Mouse (Mus musculus) E14TG2a.4 (cell line): Measurements from ENCODE around the gene Hist1h3d.
"Not testable (repeated sequence)": the region's sequence is repeated elsewhere in the genome, so short reads cannot be mapped to it uniquely, and the experiment has no call there.

Experiments used
- H3K27me3 ChIP-seq: 2 replicates; pipeline ENCODE4 v1.6.1; 2014; ENCODE audit warnings: low read length, control low read depth; ENCODE audit not compliant: insufficient read depth
- H3K36me3 ChIP-seq: 2 replicates; pipeline ENCODE4 v1.6.1; 2014; ENCODE audit warnings: low read length, control low read depth; ENCODE audit not compliant: insufficient read depth
- H3K4me1 ChIP-seq: replicated peaks from 2 replicates; pipeline ENCODE4 v1.6.1; 2014; ENCODE audit warnings: low read depth, low read length, control low read depth
- H3K4me3 ChIP-seq: replicated peaks from 2 replicates; pipeline ENCODE4 v1.5.1; 2014; ENCODE audit warnings: mild to moderate bottlenecking, low read length
- H3K9me3 ChIP-seq: 2 replicates; pipeline ENCODE4 v1.6.1; 2014; ENCODE audit warnings: low read length, control low read depth
- CTCF ChIP-seq: conservative IDR thresholded peaks from 2 replicates; pipeline ENCODE4 v1.5.1; 2014; ENCODE audit warnings: low read length
- NANOG ChIP-seq: IDR thresholded peaks from 2 replicates; pipeline ENCODE4 v1.6.1; 2014; ENCODE audit warnings: borderline replicate concordance, low read length, mixed read lengths
- POU5F1 ChIP-seq: IDR thresholded peaks from 2 replicates; pipeline ENCODE4 v1.6.1; 2014; ENCODE audit warnings: low read length, borderline replicate concordance

The Hist1h3d gene

GRCm38 (mm10) chr13:23541497-23541896, 34.1 kb upstream of the Hist1h3d start:
- H3K4me3 ChIP-seq, result no peak overlapping the region
- no peaks in the 10 kb centered on the region; the same call in 1 of the 2 replicates for H3K36me3 ChIP-seq
- H3K9me3 ChIP-seq, result no peaks in the 10 kb centered on the region
- TF ChIP-seq CTCF (no peak), POU5F1 (no peak), NANOG (no peak)
- no peaks in the 10 kb centered on the region for H3K27me3 ChIP-seq
- H3K4me1 ChIP-seq, result peaks cover 29% of the 10 kb centered on the region

- H3K36me3 ChIP-seq, H3K27me3 ChIP-seq, H3K9me3 ChIP-seq: not testable (repeated sequence)
- H3K4me1 ChIP-seq, result peaks cover 26% of the 10 kb centered on the region
- H3K4me3 ChIP-seq, result peak overlapping the region; percentile 74
Observed at GRCm38 (mm10) chr13:23542225-23542980, 33.2 kb upstream of the Hist1h3d start.

GRCm38 (mm10) chr13:23542999-23543607, 32.5 kb upstream of the Hist1h3d start, which contains the start of gene Hist1h2bh:
Hist1h2bh (minus strand) TSS chr13:23543392.
- not testable (repeated sequence) for H3K36me3 ChIP-seq, H3K9me3 ChIP-seq, H3K27me3 ChIP-seq
- peaks cover 21% of the 10 kb centered on the region for H3K4me1 ChIP-seq
- H3K4me3 ChIP-seq, result peak within 1 kb of the TSS; percentile 74

GRCm38 (mm10) chr13:23543965-23544786, 31.4 kb upstream of the Hist1h3d start, which contains the start of gene Hist1h3f:
Hist1h3f (plus strand) TSS chr13:23544052.
- TF ChIP-seq NANOG (no peak), CTCF (no peak), POU5F1 (no peak)

GRCm38 (mm10) chr13:23544787-23545120, 30.8 kb upstream of the Hist1h3d start:
- not testable (repeated sequence) for H3K9me3 ChIP-seq, H3K36me3 ChIP-seq, H3K27me3 ChIP-seq
- peak overlapping the region; percentile 74 for H3K4me3 ChIP-seq
- H3K4me1 ChIP-seq, result peaks cover 18% of the 10 kb centered on the region

More at GRCm38 (mm10) chr13:23543965-23544786, 31.4 kb upstream of the Hist1h3d start, which contains the start of gene Hist1h3f:
- Histone ChIP-seq H3K36me3 (no peaks in the 10 kb centered on the region), H3K4me3 (peak within 1 kb of the TSS; percentile 74), H3K4me1 (peaks cover 18% of the 10 kb centered on the region), H3K9me3 (no peaks in the 10 kb centered on the region), H3K27me3 (no peaks in the 10 kb centered on the region)

GRCm38 (mm10) chr13:23546694-23547093, 28.9 kb upstream of the Hist1h3d start:
- H3K4me1 ChIP-seq, result peaks cover 23% of the 10 kb centered on the region
- H3K36me3 ChIP-seq, result no peaks in the 10 kb centered on the region

GRCm38 (mm10) chr13:23550761-23551145, 24.8 kb upstream of the Hist1h3d start:
- no peaks in the 10 kb centered on the region for H3K27me3 ChIP-seq
- TF ChIP-seq POU5F1 (no peak), CTCF (no peak), NANOG (no peak)
- peak overlapping the region; percentile 75 for H3K4me3 ChIP-seq
- peaks cover 29% of the 10 kb centered on the region for H3K4me1 ChIP-seq
- no peaks in the 10 kb centered on the region for H3K36me3 ChIP-seq
- no peaks in the 10 kb centered on the region for H3K9me3 ChIP-seq

More at GRCm38 (mm10) chr13:23546694-23547093, 28.9 kb upstream of the Hist1h3d start:
- H3K4me3 ChIP-seq, result no peak overlapping the region
- H3K27me3 ChIP-seq, result no peaks in the 10 kb centered on the region
- no peaks in the 10 kb centered on the region for H3K9me3 ChIP-seq
- TF ChIP-seq POU5F1, result no peak
- TF ChIP-seq NANOG, result no peak
- no peak for TF ChIP-seq CTCF

GRCm38 (mm10) chr13:23551146-23551834, 24.3 kb upstream of the Hist1h3d start, which contains the start of gene Hist1h4f:
Hist1h4f (minus strand) TSS chr13:23551648.
- Histone ChIP-seq H3K4me3 (peak within 1 kb of the TSS; percentile 75), H3K4me1 (peaks cover 26% of the 10 kb centered on the region)
- H3K9me3 ChIP-seq, H3K36me3 ChIP-seq, H3K27me3 ChIP-seq: not testable (repeated sequence)
